Mouse (Mus musculus) embryo, embryonic 10 days (tissue): ENCODE results near the gene Olfr686.
A peak's percentile ranks its signal among the peaks of the same experiment; 100 is the strongest.

Experiments used
- DNase-seq: peaks from one replicate; pipeline ENCODE4 v3.0.0-alpha.2; 2015; ENCODE audit warnings: low spot score

The Olfr686 gene

GRCm38 (mm10) chr7:105207385-105207784 lies at the start of gene Olfr686:
TSS of gene Olfr686 (minus strand) at chr7:105207485.
- no peak for DNase-seq

GRCm38 (mm10) chr7:105256656-105257055 lies 49.4 kb upstream of the Olfr686 start:
- DNase-seq, result peak; percentile 9

GRCm38 (mm10) chr7:105248197-105248596 lies 40.9 kb upstream of the Olfr686 start:
- DNase-seq, result no peak

- no peak for DNase-seq
Measured at GRCm38 (mm10) chr7:105247671-105248070, 40.4 kb upstream of the Olfr686 start.

- no peak for DNase-seq
Measured at GRCm38 (mm10) chr7:105229386-105229785, 22.1 kb upstream of the Olfr686 start.

GRCm38 (mm10) chr7:105228138-105228537 lies 20.9 kb upstream of the Olfr686 start:
- no peak for DNase-seq

DNA sequence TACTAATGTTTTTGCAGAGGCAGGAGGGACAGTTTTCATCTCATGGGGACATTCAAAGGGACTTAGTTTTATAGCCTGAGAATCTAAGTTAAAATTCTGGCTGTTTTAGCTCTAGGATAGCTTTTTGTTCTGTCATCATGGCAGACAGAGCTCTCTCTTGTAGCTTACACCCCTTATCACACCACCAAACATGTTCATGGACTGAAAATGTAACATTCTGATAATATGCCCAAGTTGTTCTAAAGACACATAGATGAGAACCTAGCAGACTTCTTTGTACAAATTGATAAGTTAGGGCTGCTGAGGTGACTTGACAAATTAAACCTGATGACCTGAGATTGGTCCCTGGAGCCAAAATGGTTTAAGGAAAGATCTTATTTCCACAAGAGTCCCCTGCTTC lies 19.4 kb upstream of the Olfr686 start:
- DNase-seq, result no peak

DNA sequence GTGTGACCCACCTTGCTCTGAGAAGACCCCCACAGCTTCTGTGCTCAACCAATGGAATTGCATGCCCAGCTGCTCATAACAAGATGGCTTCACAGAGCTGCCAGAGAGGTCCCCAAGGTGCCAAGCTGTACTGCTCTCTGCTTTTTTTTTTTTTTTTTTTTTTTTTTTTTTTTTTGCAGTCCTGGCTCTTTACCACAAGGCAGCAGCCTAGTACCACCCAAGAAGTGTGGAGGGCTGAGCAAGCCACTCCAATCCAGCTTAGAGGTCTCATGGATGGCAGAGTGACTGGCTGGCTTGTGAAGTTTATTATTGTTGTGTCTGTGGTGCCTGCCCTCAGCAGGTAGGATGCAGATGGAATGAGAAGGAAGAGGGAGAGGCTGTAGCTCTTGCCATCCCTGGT lies 18.8 kb upstream of the Olfr686 start:
- no peak for DNase-seq

- DNase-seq, result no peak
Measured at GRCm38 (mm10) chr7:105218281-105218680, 11.0 kb upstream of the Olfr686 start.

GRCm38 (mm10) chr7:105214761-105215160 lies 7.5 kb upstream of the Olfr686 start:
- DNase-seq, result no peak

GRCm38 (mm10) chr7:105185912-105186311 lies 21.4 kb downstream of the Olfr686 start, which contains the start of gene Olfr685:
TSS of gene Olfr685 (minus strand) at chr7:105186012.
- DNase-seq, result no peak

- DNase-seq, result peak; percentile 31
Measured at GRCm38 (mm10) chr7:105170773-105171172, 36.5 kb downstream of the Olfr686 start.

DNA sequence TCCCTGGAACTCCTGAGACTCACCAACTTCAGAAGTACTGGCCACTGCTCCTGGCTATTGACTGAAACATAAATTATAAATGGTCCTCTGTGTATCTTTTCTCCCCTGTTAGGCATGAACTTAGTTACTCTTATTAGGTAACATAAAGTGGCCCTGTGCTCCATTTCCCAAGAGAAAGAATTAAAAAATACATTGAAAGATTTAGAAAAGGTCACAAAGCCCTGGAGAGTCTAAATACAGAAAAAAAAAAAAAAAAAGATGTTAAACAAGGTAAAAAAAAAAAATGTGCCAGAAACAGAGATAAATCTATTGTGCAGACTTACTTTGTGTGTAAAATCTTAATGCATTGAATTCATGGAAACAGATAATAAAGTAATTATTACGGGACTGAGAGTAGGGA lies 43.7 kb downstream of the Olfr686 start, which contains the start of gene Olfr684:
Gene Olfr684, minus strand, starts transcription at position 101 of the 400 bp plus-strand sequence.
- DNase-seq, result no peak
